Mouse (Mus musculus): ENCODE results near the gene Arhgef3.

The Arhgef3 gene

GRCm38 (mm10) chr14:27115275-27115660 is 569 bp downstream of the Arhgef3 start:
- no peak for DNase-seq (ENCODE audit: low read depth, low spot score)

GRCm38 (mm10) chr14:27115991-27116390 is 1.3 kb downstream of the Arhgef3 start:
- DNase-seq (ENCODE audit: low read depth, low spot score): no peak

GRCm38 (mm10) chr14:27116577-27117165 is 2.0 kb downstream of the Arhgef3 start:
- no peak for DNase-seq (ENCODE audit: low read depth, low spot score)

- no peak for DNase-seq (ENCODE audit: low read depth, low spot score)
These were observed 3.8 kb downstream of the Arhgef3 start for GRCm38 (mm10) chr14:27118546-27118945.

GRCm38 (mm10) chr14:27122646-27123045 is 7.9 kb downstream of the Arhgef3 start:
- DNase-seq (ENCODE audit: low read depth, low spot score): no peak

GRCm38 (mm10) chr14:27123543-27123942 is 8.8 kb downstream of the Arhgef3 start:
- no peak for DNase-seq (ENCODE audit: low read depth, low spot score)

- no peak for DNase-seq (ENCODE audit: low read depth, low spot score)
These were observed 15.3 kb downstream of the Arhgef3 start for GRCm38 (mm10) chr14:27130031-27130430.

- no peak for DNase-seq (ENCODE audit: low read depth, low spot score)
These were observed 16.0 kb downstream of the Arhgef3 start for GRCm38 (mm10) chr14:27130676-27131075.

- DNase-seq (ENCODE audit: low read depth, low spot score): no peak
These were observed 16.8 kb downstream of the Arhgef3 start for GRCm38 (mm10) chr14:27131521-27131920.

GRCm38 (mm10) chr14:27138891-27139290 is 24.2 kb downstream of the Arhgef3 start:
- no peak for DNase-seq (ENCODE audit: low read depth, low spot score)

GRCm38 (mm10) chr14:27139968-27140367 is 25.3 kb downstream of the Arhgef3 start:
- no peak for DNase-seq (ENCODE audit: low read depth, low spot score)

- DNase-seq (ENCODE audit: low read depth, low spot score): no peak
These were observed 26.8 kb downstream of the Arhgef3 start for GRCm38 (mm10) chr14:27141486-27141885.

- DNase-seq (ENCODE audit: low read depth, low spot score): no peak
These were observed 28.0 kb downstream of the Arhgef3 start for GRCm38 (mm10) chr14:27142680-27143079.

GRCm38 (mm10) chr14:27145171-27146045 is 30.7 kb downstream of the Arhgef3 start:
- no peak for DNase-seq (ENCODE audit: low read depth, low spot score)

- no peak for DNase-seq (ENCODE audit: low read depth, low spot score)
These were observed 33.0 kb downstream of the Arhgef3 start for GRCm38 (mm10) chr14:27147726-27148125.

GRCm38 (mm10) chr14:27149401-27149800 is 34.7 kb downstream of the Arhgef3 start:
- DNase-seq (ENCODE audit: low read depth, low spot score): no peak

GRCm38 (mm10) chr14:27150011-27150640 is 35.4 kb downstream of the Arhgef3 start:
- DNase-seq (ENCODE audit: low read depth, low spot score): no peak

GRCm38 (mm10) chr14:27151432-27151831 is 36.7 kb downstream of the Arhgef3 start:
- no peak for DNase-seq (ENCODE audit: low read depth, low spot score)

- DNase-seq (ENCODE audit: low read depth, low spot score): no peak
These were observed 40.4 kb downstream of the Arhgef3 start for GRCm38 (mm10) chr14:27155088-27155487.

- DNase-seq (ENCODE audit: low read depth, low spot score): no peak
These were observed 41.3 kb downstream of the Arhgef3 start for GRCm38 (mm10) chr14:27156032-27156431.

- DNase-seq (ENCODE audit: low read depth, low spot score): no peak
These were observed 43.4 kb downstream of the Arhgef3 start for GRCm38 (mm10) chr14:27158133-27158532.

GRCm38 (mm10) chr14:27158782-27159181 is 44.1 kb downstream of the Arhgef3 start:
- DNase-seq (ENCODE audit: low read depth, low spot score): no peak

GRCm38 (mm10) chr14:27160762-27161161 is 46.1 kb downstream of the Arhgef3 start:
- no peak for DNase-seq (ENCODE audit: low read depth, low spot score)

All from retina, postnatal 7 days (tissue).